Mouse (Mus musculus) brain, adult 10 weeks (tissue): ENCODE results near the gene Zglp1. TPM values are rescaled to one million over a fixed set of nuclear protein-coding genes. Genes with fewer than 3 reads are reported as not detected.

ENCODE experiments used
- polyA plus RNA-seq: library from polyadenylated mRNA; stranded (reverse); fragments of 350-450 nt; fragmentation: Illumina TruSeq; extraction: RNeasy Lipid Tissue Mini Kit (QIAGEN cat#74804); gene quantifications from one replicate; pipeline ENCODE4 v1.2.3, GENCODE M21; 2015; ENCODE audit warnings: low read depth, low replicate concordance

Gene Zglp1
- not detected for polyA plus RNA-seq

GRCm38 (mm10) chr9:21067006-21067684 is at the start of gene Zglp1:
Zglp1 (minus strand) TSS chr9:21067093.

GRCm38 (mm10) chr9:21091707-21092320 is 24.9 kb upstream of the Zglp1 start, which contains the start of the genes Gm38431 and Raver1:
Gm38431 (minus strand) TSS chr9:21091997.
Raver1 (minus strand) TSS chr9:21092008.

GRCm38 (mm10) chr9:21073044-21073840 is 6.3 kb upstream of the Zglp1 start, which contains the start of the genes Gm49373 and Fdx1l:
Gm49373 (minus strand) TSS chr9:21073096.
Fdx1l (minus strand) TSS chr9:21073614.

GRCm38 (mm10) chr9:21031896-21032351 is 35.0 kb downstream of the Zglp1 start, which contains the start of gene Icam5:
Icam5 (plus strand) TSS chr9:21032073.

GRCm38 (mm10) chr9:21029291-21030054 is 37.4 kb downstream of the Zglp1 start, which contains the start of gene Icam4:
Icam4 (plus strand) TSS chr9:21029373.

GRCm38 (mm10) chr9:21015571-21016130 is 51.2 kb downstream of the Zglp1 start, which contains the start of gene Icam1:
Icam1 (plus strand) TSS chr9:21015985.

Other genes starting within 250 kb of the Zglp1 start
- gene Rdh8, start 248.6 kb downstream of the Zglp1 start, polyA plus RNA-seq: not detected
- gene A230050P20Rik, start 198.5 kb downstream of the Zglp1 start, polyA plus RNA-seq: 87.5 TPM
- 11.2 TPM for gene Angptl6, start 187.4 kb downstream of the Zglp1 start, polyA plus RNA-seq
- gene Ppan, start 178.9 kb downstream of the Zglp1 start, polyA plus RNA-seq: 20.5 TPM
- gene Eif3g, start 168.5 kb downstream of the Zglp1 start, polyA plus RNA-seq: 131 TPM
- gene Dnmt1, start 107.2 kb downstream of the Zglp1 start, polyA plus RNA-seq: 23.5 TPM
- 1.8 TPM for gene S1pr2, start 90.3 kb downstream of the Zglp1 start, polyA plus RNA-seq
- gene Mrpl4, start 64.4 kb downstream of the Zglp1 start, polyA plus RNA-seq: 70.1 TPM
- gene Icam1, start 51.1 kb downstream of the Zglp1 start, polyA plus RNA-seq: 1.8 TPM
- gene Icam4, start 37.7 kb downstream of the Zglp1 start, polyA plus RNA-seq: 1.9 TPM
- 111 TPM for gene Icam5, start 35.0 kb downstream of the Zglp1 start, polyA plus RNA-seq
- gene Gm49373, start 6.0 kb upstream of the Zglp1 start, polyA plus RNA-seq: 1.4 TPM
- gene Fdx1l, start 6.5 kb upstream of the Zglp1 start, polyA plus RNA-seq: 105 TPM
- 0.58 TPM for gene Gm38431, start 24.9 kb upstream of the Zglp1 start, polyA plus RNA-seq
- 20.6 TPM for gene Raver1, start 24.9 kb upstream of the Zglp1 start, polyA plus RNA-seq
- gene Tyk2, start 64.2 kb upstream of the Zglp1 start, polyA plus RNA-seq: 8.4 TPM
- gene Cdc37, start 82.9 kb upstream of the Zglp1 start, polyA plus RNA-seq: 183 TPM
- 61.8 TPM for gene Pde4a, start 98.6 kb upstream of the Zglp1 start, polyA plus RNA-seq
- 44.7 TPM for gene Keap1, start 172.3 kb upstream of the Zglp1 start, polyA plus RNA-seq
- gene S1pr5, start 181.3 kb upstream of the Zglp1 start, polyA plus RNA-seq: 15.2 TPM
- 43.8 TPM for gene Atg4d, start 198.2 kb upstream of the Zglp1 start, polyA plus RNA-seq
- 32.4 TPM for gene Kri1, start 220.9 kb upstream of the Zglp1 start, polyA plus RNA-seq
- gene Cdkn2d, start 224.3 kb upstream of the Zglp1 start, polyA plus RNA-seq: 74.0 TPM
- gene Ap1m2, start 245.2 kb upstream of the Zglp1 start, polyA plus RNA-seq: 1.8 TPM